Mouse (Mus musculus): ENCODE measurements at regions not wholly inside any gene's neighbourhood (a gene's known extent, or its start where the extent isn't known, plus 50 kb on each side); places are given as distances from the start of the nearest gene placed in this dataset.

GRCm38 (mm10) chr1:50622870-50623607 is 277.4 kb upstream of the Tmeff2 start:
- DNase-seq = no peak

- DNase-seq = no peak
Observed at GRCm38 (mm10) chr1:50629000-50629399, 271.4 kb upstream of the Tmeff2 start.

DNA sequence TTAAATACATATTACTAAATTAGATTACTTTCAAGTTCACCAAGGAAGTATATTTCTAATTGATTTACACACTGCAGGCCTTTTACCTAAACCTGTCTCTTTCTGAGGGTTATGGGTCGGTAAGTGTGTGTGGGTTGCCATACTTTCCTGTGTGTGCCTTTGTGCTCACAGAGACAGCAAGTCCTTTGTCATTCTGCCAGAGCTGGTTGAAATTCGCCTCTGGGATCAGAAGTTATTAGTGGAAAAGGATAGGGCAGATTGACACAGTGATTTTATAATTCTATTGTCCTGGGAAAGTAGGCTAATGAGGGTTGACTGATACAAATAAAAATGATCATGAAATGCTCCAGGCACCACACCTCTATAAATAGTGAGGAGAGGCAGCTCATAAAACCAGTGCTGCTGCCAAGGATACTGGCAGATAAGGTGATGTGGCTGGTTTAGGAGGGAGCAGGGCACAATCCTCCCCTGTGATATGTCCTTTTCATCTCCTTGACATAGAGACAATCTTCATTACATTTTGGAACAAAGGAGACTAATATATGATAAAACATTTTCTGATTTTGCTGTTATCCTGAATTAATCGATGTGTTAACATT is 270.9 kb upstream of the Tmeff2 start:
- DNase-seq = no peak

DNA sequence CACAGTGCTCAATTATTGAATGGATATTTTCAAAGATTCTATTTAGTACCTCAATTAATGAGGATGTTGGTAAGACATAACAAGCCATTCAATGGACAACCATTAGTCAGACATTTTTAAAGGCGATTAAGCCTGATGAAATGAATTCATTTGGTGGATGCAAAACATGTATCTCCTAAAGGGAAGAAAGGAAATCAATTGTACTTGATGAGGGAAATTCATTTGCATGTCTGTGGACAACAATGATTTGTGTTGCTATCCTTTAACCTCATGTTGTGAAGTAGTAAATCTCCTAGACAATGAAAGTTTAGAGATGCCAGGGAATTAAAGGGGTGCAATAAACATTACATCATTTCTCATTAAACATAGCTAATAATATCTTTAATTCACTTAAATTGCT is 262.5 kb upstream of the Tmeff2 start:
- DNase-seq = no peak

GRCm38 (mm10) chr1:50646931-50647674 is 253.3 kb upstream of the Tmeff2 start:
- DNase-seq = no peak

DNA sequence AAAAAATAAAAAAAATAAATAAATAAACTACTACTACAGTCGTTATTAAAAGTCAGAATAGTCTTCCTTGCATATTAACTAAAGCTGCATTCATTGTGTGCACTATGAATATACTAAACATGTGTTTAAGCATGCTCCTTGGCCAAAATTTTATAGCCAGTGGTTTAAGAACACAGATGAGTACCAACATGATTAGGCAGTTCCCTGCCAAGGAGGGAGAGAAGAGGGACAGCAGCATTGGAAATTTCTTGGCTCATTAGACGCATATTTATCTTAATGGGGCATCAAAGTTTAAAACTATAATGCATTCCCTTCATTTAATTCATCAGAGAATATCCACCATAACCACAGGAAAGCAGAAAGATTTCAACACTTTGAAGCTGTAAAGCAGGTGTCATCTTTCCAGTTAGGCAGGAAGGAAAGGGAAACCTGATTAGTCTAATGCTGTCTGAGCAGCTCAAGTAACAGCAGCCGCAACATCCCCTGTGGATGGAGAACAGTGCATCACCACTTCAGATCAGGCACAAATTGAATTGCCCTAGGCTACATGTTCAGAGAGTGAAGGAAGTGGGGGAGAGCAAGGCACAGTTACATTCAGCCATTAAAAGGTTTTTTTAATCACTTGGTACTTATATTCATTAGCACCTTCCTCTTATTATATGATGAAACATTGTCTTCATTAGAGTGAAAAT is 248.3 kb upstream of the Tmeff2 start:
- no peak for DNase-seq

GRCm38 (mm10) chr1:50665139-50665538 is 235.3 kb upstream of the Tmeff2 start:
- no peak for DNase-seq

DNA sequence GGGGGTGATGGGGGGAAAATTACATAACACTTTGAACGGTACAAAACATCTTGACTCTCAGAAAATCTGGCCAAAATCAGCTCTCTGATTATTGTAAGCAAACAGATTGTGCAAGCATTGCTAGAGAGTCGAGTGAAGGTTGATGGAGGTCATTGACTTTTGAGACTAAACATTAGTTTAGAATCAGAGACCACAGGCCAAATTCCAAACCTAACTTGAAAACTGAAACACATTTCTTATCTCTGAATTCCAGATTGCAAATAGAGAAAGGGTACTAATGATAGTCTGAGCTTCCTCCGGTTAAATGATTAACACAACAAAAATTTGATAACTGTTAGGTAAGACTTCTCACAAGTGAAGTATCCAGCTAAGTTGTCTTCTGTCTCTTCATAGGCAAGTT is 217.5 kb upstream of the Tmeff2 start:
- no peak for DNase-seq

GRCm38 (mm10) chr1:50685361-50685760 is 215.1 kb upstream of the Tmeff2 start:
- DNase-seq = no peak

- peak; percentile 5 for DNase-seq
Observed at GRCm38 (mm10) chr1:50696916-50697315, 203.5 kb upstream of the Tmeff2 start.

GRCm38 (mm10) chr1:50697333-50698216 is 202.9 kb upstream of the Tmeff2 start:
- no peak for DNase-seq

DNA sequence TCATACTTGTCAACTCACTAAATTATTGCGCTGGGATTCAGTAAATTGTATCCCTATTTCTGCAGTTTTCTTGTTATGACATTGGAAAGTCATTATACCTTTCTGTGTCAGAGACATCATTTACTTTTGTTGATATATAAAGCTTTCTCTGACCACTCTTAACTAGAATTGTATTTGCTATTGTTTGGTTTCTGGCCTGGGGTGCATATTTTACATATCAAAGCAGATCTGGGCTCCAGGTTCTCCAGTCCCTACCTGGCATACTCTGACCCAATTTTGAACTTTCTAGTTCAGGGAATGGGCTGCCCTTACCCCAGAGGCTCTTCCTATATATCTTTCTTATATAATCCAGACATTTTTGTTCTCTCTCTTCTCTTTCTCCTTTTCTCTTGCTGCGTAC is 195.8 kb upstream of the Tmeff2 start:
- DNase-seq = no peak

GRCm38 (mm10) chr1:50745049-50745448 is 155.4 kb upstream of the Tmeff2 start:
- DNase-seq = no peak

DNA sequence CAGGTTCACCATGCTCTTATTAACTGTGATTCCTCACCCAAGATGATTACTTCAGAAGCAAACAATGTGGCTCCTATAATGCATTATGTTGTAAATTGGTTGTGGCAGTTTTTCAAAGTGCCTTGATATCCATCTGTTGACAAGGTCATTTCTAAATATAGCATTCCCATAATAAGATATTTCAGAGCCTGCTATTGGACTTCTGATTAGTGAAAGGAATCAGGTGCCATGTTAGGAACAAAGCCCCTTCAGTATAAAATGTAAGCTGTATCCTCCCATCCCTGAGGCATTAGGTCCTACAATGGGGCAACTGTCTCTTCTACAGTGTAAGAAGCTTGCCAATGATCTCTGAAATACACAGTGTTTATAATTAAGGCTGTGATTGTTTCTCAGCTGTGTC is 130.2 kb upstream of the Tmeff2 start:
- DNase-seq = no peak

GRCm38 (mm10) chr1:50795264-50795663 is 105.2 kb upstream of the Tmeff2 start:
- no peak for DNase-seq

DNA sequence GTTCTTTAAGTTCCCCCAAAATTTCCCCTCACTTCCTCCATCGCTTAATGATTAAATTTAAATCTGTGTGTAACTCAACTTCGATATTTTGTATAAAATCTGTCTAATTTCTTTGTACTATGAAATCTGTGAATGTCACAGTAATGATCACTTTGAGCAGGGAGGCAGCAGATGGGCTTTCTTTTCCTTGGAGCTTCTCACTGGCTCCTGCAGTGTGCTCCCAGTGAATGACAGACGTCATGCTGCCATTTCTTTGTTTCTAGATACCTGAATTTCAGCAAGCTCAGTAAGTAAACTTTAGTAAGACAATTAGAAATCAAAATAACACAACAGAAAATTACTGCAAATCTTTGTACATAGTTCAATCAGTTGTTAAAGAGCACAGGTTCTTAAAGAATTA is 102.3 kb upstream of the Tmeff2 start:
- no peak for DNase-seq

DNA sequence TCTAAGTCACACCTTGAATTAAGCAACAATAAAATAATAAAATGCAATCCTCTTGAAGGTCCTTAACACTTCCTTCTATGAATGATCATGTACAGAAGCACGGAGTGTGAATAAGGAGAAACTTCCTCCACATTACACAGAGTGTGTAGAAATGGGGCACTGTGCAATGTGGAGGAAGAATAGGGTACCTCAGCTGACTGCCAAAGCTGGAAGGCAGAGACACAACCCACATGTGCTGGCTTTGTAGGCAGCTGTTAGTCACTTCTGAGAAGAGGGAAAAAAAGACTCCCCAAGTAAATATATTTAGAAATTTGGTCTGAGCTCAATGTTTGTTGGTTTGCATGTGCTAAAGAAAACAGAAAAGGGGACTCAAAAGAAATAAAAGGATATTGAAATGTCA is 94.1 kb upstream of the Tmeff2 start:
- DNase-seq = peak; percentile 6

DNA sequence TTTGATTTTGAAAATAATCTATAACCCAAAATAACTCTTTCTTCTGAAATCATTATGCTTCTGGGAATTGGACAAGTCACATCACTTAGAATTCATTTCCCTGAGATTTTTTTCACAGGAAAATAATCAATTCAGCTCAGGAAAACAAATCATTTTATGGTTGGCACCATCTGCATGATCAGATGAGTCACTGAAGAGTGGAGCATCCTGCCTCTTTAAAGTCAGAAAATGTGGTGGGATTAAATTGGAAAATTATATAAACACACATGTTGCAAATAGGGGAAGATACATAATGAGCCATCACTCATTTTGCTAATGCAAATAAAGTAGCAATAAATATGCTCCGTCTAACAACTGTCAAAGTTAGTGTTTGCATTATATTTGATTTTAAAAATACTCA is 93.6 kb upstream of the Tmeff2 start:
- no peak for DNase-seq

- DNase-seq = no peak
Observed at GRCm38 (mm10) chr1:50831663-50832062, 68.8 kb upstream of the Tmeff2 start.

DNA sequence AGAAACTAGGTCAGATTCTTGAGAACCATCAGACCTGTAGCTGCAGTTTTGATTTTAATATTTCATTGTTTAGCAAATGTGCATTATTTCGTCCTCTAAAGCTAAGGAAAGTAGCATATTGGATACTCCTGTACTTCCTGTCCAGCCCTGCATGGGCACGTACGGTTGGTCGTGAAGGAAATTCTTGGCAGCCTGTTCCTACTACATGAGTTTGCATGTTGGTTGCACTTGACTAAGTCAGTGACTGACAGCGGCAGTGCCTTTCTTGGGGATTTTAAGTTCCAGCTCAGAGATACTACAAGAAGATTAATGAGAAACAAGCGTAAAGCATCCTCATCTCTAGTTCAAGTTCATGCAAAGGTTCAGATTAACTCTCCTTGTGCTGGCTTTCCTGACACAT is 64.3 kb upstream of the Tmeff2 start:
- no peak for DNase-seq

DNA sequence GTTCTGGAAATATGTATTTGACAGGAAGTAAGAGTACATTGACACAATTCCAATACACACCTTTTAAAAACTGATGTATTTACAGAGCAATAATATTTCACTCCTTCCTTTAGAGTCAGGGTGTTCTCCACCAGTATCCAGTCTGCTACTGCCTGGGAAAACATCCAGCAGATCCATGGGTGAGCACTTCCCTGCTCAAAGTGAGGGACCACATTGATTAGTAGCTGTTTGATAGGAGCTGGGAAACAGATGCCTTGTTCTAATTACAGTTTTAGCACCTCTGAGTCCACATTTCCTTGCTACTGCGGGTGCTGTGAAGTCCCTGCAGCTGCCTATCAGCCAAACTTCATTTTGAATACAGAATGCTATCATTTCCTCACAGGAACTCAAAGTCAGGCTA is 53.3 kb upstream of the Tmeff2 start:
- no peak for DNase-seq

Data from right cerebral cortex, postnatal 25 days (tissue).